Mouse (Mus musculus) CH12.LX (cell line): ENCODE measurements around the gene Tbc1d22a. TPM values are rescaled to one million over a fixed set of nuclear protein-coding genes. Genes with fewer than 3 reads are reported as not detected.

Experiments
- DNase-seq: peaks from one replicate; pipeline ENCODE4 v3.0.0-alpha.2; 2013; ENCODE audit errors: extremely low read depth
- H3K27ac ChIP-seq: 2 replicates; pipeline ENCODE4 v1.5.1; 2012; ENCODE audit warnings: low read depth, mild to moderate bottlenecking, control low read depth, moderate library complexity; ENCODE audit not compliant: insufficient read depth
- H3K27me3 ChIP-seq: replicated peaks from 2 replicates; pipeline ENCODE3; 2012; ENCODE audit warnings: inconsistent platforms
- H3K36me3 ChIP-seq, 2 experiments: replicated peaks in 1 of 2; 2 replicates each; pipeline versions ENCODE3 to v1.6.1; 2012; ENCODE audit warnings: inconsistent platforms in 1 of 2, low read length in 1 of 2, mild to moderate bottlenecking in 1 of 2, mixed read lengths in 1 of 2, moderate library complexity in 1 of 2; ENCODE audit not compliant: control insufficient read depth in 1 of 2, insufficient read depth in 1 of 2
- H3K4me1 ChIP-seq, 2 experiments: 2 replicates each; pipeline ENCODE4 v1.6.1; 2012; ENCODE audit warnings: inconsistent platforms in 1 of 2, moderate library complexity in 1 of 2; ENCODE audit not compliant: insufficient read depth in 2 of 2, control insufficient read depth in 1 of 2
- H3K4me2 ChIP-seq: 2 replicates; pipeline ENCODE4 v1.6.1; 2012; ENCODE audit warnings: low read depth, mild to moderate bottlenecking, control low read depth; ENCODE audit not compliant: poor library complexity, insufficient read depth, severe bottlenecking
- H3K4me3 ChIP-seq, 3 experiments: fragments of 150-350 bp in 1 of 3; sonication (generic) in 1 of 3; replicated peaks in 1 of 3; 2 replicates each; pipeline versions ENCODE3 to v1.5.1; 2011 to 2012; ENCODE audit warnings: low read depth in 2 of 3, low read length in 2 of 3, mild to moderate bottlenecking in 2 of 3, moderate library complexity in 2 of 3, control low read depth in 1 of 3, improper control_type of control experiment in 1 of 3, inconsistent platforms in 1 of 3, mixed read lengths in 1 of 3; ENCODE audit not compliant: poor library complexity in 1 of 3
- H3K79me2 ChIP-seq: replicated peaks from 2 replicates; pipeline ENCODE4 v1.6.1; 2012; ENCODE audit warnings: mild to moderate bottlenecking, moderate library complexity; ENCODE audit not compliant: control insufficient read depth, poor library complexity, insufficient read depth, severe bottlenecking; ENCODE audit errors: extremely low read depth
- H3K9ac ChIP-seq: 2 replicates; pipeline ENCODE4 v1.6.1; 2012; ENCODE audit warnings: low read depth, mild to moderate bottlenecking, control low read depth, moderate library complexity; ENCODE audit not compliant: insufficient read depth
- H3K9me3 ChIP-seq: replicated peaks from 2 replicates; pipeline ENCODE3; 2012; ENCODE audit warnings: low read length, inconsistent platforms, mixed read lengths
- BHLHE40 ChIP-seq: IDR thresholded peaks from 2 replicates; pipeline ENCODE4 v1.6.1; 2011; ENCODE audit warnings: mild to moderate bottlenecking, low read depth, low read length, improper control_type of control experiment
- CHD2 ChIP-seq: IDR thresholded peaks from 2 replicates; pipeline ENCODE4 v1.6.1; 2011; ENCODE audit warnings: low read length, improper control_type of control experiment
- E2F4 ChIP-seq: IDR thresholded peaks from 2 replicates; pipeline ENCODE4 v1.6.1; 2011; ENCODE audit warnings: low read depth, low read length, improper control_type of control experiment; ENCODE audit not compliant: insufficient replicate concordance
- ELF1 ChIP-seq: IDR thresholded peaks from 2 replicates; pipeline ENCODE4 v1.6.1; 2014; ENCODE audit warnings: low read depth, mild to moderate bottlenecking, inconsistent platforms, low read length, improper control_type of control experiment
- HCFC1 ChIP-seq: IDR thresholded peaks from 2 replicates; pipeline ENCODE4 v1.6.1; 2012; ENCODE audit warnings: low read depth, mild to moderate bottlenecking, inconsistent platforms, low read length, improper control_type of control experiment
- JUN ChIP-seq: IDR thresholded peaks from 2 replicates; pipeline ENCODE4 v1.6.1; 2011; ENCODE audit warnings: low read depth, mild to moderate bottlenecking, low read length, improper control_type of control experiment, moderate library complexity; ENCODE audit not compliant: insufficient read depth
- JUND ChIP-seq: conservative IDR thresholded peaks from 2 replicates; pipeline ENCODE4 v1.6.1; 2011; ENCODE audit warnings: low read depth, low read length, improper control_type of control experiment
- KAT2A ChIP-seq: IDR thresholded peaks from 2 replicates; pipeline ENCODE4 v1.6.1; 2012; ENCODE audit warnings: low read length, improper control_type of control experiment, inconsistent platforms; ENCODE audit not compliant: insufficient replicate concordance
- MAX ChIP-seq: IDR thresholded peaks from 2 replicates; pipeline ENCODE4 v1.6.1; 2011; ENCODE audit warnings: low read length, improper control_type of control experiment
- MAZ ChIP-seq: IDR thresholded peaks from 2 replicates; pipeline ENCODE4 v1.6.1; 2012; ENCODE audit warnings: low read depth, mild to moderate bottlenecking, inconsistent platforms, low read length, improper control_type of control experiment, moderate library complexity
- MEF2A ChIP-seq: IDR thresholded peaks from 2 replicates; pipeline ENCODE4 v1.6.1; 2014; ENCODE audit warnings: low read depth, mild to moderate bottlenecking, inconsistent platforms, low read length, improper control_type of control experiment, borderline replicate concordance
- MYC ChIP-seq: IDR thresholded peaks from 2 replicates; pipeline ENCODE4 v1.6.1; 2011; ENCODE audit warnings: low read depth, mild to moderate bottlenecking, improper control_type of control experiment, low read length
- POLR2AphosphoS2 ChIP-seq: IDR thresholded peaks from 2 replicates; pipeline ENCODE4 v1.6.1; 2011; ENCODE audit warnings: low read depth, low read length, improper control_type of control experiment
- RCOR1 ChIP-seq: conservative IDR thresholded peaks from 2 replicates; pipeline ENCODE4 v1.6.1; 2012; ENCODE audit warnings: low read depth, mild to moderate bottlenecking, inconsistent platforms, low read length, improper control_type of control experiment
- SIN3A ChIP-seq: IDR thresholded peaks from 2 replicates; pipeline ENCODE4 v1.6.1; 2012; ENCODE audit warnings: low read length, improper control_type of control experiment, inconsistent platforms
- SMC3 ChIP-seq: IDR thresholded peaks from 2 replicates; pipeline ENCODE4 v1.6.1; 2011; ENCODE audit warnings: low read depth, low read length, improper control_type of control experiment
- TBP ChIP-seq: conservative IDR thresholded peaks from 2 replicates; pipeline ENCODE4 v1.6.1; 2011; ENCODE audit warnings: low read depth, low read length, improper control_type of control experiment
- TCF12 ChIP-seq: IDR thresholded peaks from 2 replicates; pipeline ENCODE4 v1.6.1; 2014; ENCODE audit warnings: low read depth, mild to moderate bottlenecking, inconsistent platforms, low read length, improper control_type of control experiment
- ZC3H11A ChIP-seq: IDR thresholded peaks from 2 replicates; pipeline ENCODE4 v1.6.1; 2012; ENCODE audit warnings: low read depth, mild to moderate bottlenecking, inconsistent platforms, low read length, improper control_type of control experiment
- ZMIZ1 ChIP-seq: IDR thresholded peaks from 2 replicates; pipeline ENCODE4 v1.6.1; 2012; ENCODE audit warnings: low read depth, mild to moderate bottlenecking, inconsistent platforms, low read length, improper control_type of control experiment
- ZNF384 ChIP-seq: IDR thresholded peaks from 2 replicates; pipeline ENCODE4 v1.6.1; 2012; ENCODE audit warnings: low read depth, low read length, improper control_type of control experiment, inconsistent platforms
- dilution Hi-C: fragments of 300-500 bp; cut with MboI; formaldehyde crosslinking; loops from 2 replicates; pipeline ENCODE4 v1.14.3; 2020; ENCODE audit warnings: low sequenced_read_pairs; ENCODE audit not compliant: extremely low pct_unique_long_range_greater_than_20kb, extremely low pct_ligation_motif_present
- in situ Hi-C: fragments of 300-500 bp; cut with MboI; formaldehyde crosslinking; loops from 3 replicates; pipeline ENCODE4 v1.14.3; 2019; ENCODE audit warnings: low sequenced_read_pairs, low pct_ligation_motif_present, low pct_unique_long_range_greater_than_20kb, mixed read lengths
- polyA plus RNA-seq: library from polyadenylated mRNA; unstranded; fragments of >175 nt; gene quantifications from 2 replicates; pipeline ENCODE4 v1.2.1, GENCODE M21; 2012; ENCODE audit warnings: low read depth; ENCODE audit not compliant: insufficient read length
- total RNA-seq, 2 experiments: library from RNA; depleted of rRNA; stranded (reverse); fragments of 300-350 nt in 1 of 2; fragments of >200 nt in 1 of 2; gene quantifications; 2 replicates each; pipeline ENCODE4 v1.2.3; 2012 to 2014

Tbc1d22a gene
- total and polyA plus RNA-seq, 3 experiments = 17.6 to 20.2 (median 19.4) TPM

DNA sequence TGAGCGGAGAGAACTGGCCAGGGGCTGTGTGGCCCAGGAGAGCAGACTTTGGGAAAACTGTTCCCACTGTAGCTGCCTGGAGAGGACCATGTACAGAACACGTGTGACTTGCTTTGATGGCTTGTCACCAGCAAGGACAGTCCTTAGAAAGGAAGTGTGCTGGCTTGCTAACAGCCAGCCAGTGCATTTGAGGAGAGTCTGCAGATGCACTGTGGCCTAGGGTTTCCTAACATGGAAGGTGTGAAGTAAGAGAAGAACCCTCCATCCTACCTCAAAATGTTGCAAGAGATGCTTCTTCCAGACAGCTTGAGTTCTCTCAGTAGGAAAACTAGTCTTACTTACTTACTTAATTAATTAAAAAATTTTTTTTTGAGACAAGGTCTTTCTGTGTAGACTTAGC, 140.7 kb downstream of the Tbc1d22a start:
- no peak for DNase-seq
- H3K36me3 ChIP-seq = peaks cover 0 to 32% of the 10 kb centered on the region in 2 experiments
- H3K4me2 ChIP-seq = no peak overlapping the region
- TF ChIP-seq ZNF384 = no peak
- TF ChIP-seq E2F4 = no peak
- no peak for TF ChIP-seq ZMIZ1
- TF ChIP-seq SIN3A = no peak
- TF ChIP-seq POLR2AphosphoS2 = no peak
- no peak for TF ChIP-seq MAX
- no peak for TF ChIP-seq JUND
- TF ChIP-seq TBP = no peak
- no peak for TF ChIP-seq JUN
- no peak for TF ChIP-seq MAZ
- TF ChIP-seq MYC = no peak
- no peak for TF ChIP-seq CHD2
- no peak for TF ChIP-seq KAT2A
- no peak for TF ChIP-seq ZC3H11A
- no peak for TF ChIP-seq ELF1
- TF ChIP-seq, all 38 proteins: peak for 0
- Histone ChIP-seq H3K9ac (no peak overlapping the region), H3K27me3 (no peaks in the 10 kb centered on the region), H3K79me2 (no peaks in the 10 kb centered on the region), H3K27ac (no peak overlapping the region), H3K4me3 (no peak overlapping the region), H3K4me1 (peaks cover 0 to 7% of the 10 kb centered on the region in 2 experiments; a peak in 2 of 4 replicates), H3K9me3 (no peaks in the 10 kb centered on the region)
- dilution Hi-C loops (no loop called here), in situ Hi-C loops (no loop called here)

- peaks cover 0 to 14% of the 10 kb centered on the region in 2 experiments; a peak in 2 of 4 replicates for H3K4me1 ChIP-seq
- H3K4me3 ChIP-seq = no peak overlapping the region
- H3K27me3 ChIP-seq = no peaks in the 10 kb centered on the region
- dilution Hi-C loops (no loop called here), in situ Hi-C loops (no loop called here)
- H3K27ac ChIP-seq = no peak overlapping the region
- H3K4me2 ChIP-seq = no peak overlapping the region
- H3K9me3 ChIP-seq = no peaks in the 10 kb centered on the region
- no peak overlapping the region for H3K9ac ChIP-seq
- TF ChIP-seq MAZ = no peak
- no peak for TF ChIP-seq JUND
- TF ChIP-seq MEF2A = no peak
- TF ChIP-seq MYC = no peak
- TF ChIP-seq SMC3 = no peak
- TF ChIP-seq RCOR1 = no peak
- TF ChIP-seq KAT2A = no peak
- TF ChIP-seq ZC3H11A = no peak
- no peak for TF ChIP-seq TCF12
- TF ChIP-seq HCFC1 = no peak
- TF ChIP-seq BHLHE40 = no peak
- TF ChIP-seq MAX = no peak
- no peak for TF ChIP-seq JUN
- H3K79me2 ChIP-seq = no peaks in the 10 kb centered on the region
- peaks cover 0 to 30% of the 10 kb centered on the region in 2 experiments for H3K36me3 ChIP-seq
- no peak for DNase-seq
Observed at GRCm38 (mm10) chr15:86355857-86356256, 141.6 kb downstream of the Tbc1d22a start.
